Mouse (Mus musculus) embryonic facial prominence, embryonic 13.5 days (tissue): ENCODE measurements around the gene Popdc2. TPM values are rescaled to one million over a fixed set of nuclear protein-coding genes. Genes with fewer than 3 reads are reported as not detected.

Experiments used
- ATAC-seq: fragments of 200-750 bp; cut with Nextera tagmentation; 2 replicates; pipeline ENCODE4 v1.8.0; 2017; ENCODE audit warnings: low read depth; ENCODE audit not compliant: insufficient number of reproducible peaks, insufficient read depth, low FRiP score, low TSS enrichment
- H3K27ac ChIP-seq: fragments of 300-500 bp; sonication (generic); 2 replicates; pipeline ENCODE4 v1.5.1; 2015; ENCODE audit warnings: moderate library complexity, mild to moderate bottlenecking, inconsistent platforms
- H3K27me3 ChIP-seq: fragments of 300-500 bp; sonication (generic); 2 replicates; pipeline ENCODE4 v1.6.1; 2015; ENCODE audit warnings: mild to moderate bottlenecking, inconsistent platforms
- H3K36me3 ChIP-seq: fragments of 300-500 bp; sonication (generic); 2 replicates; pipeline ENCODE4 v1.6.1; 2015; ENCODE audit warnings: mild to moderate bottlenecking, inconsistent platforms
- H3K4me1 ChIP-seq: fragments of 300-500 bp; sonication (generic); 2 replicates; pipeline ENCODE4 v1.6.1; 2015; ENCODE audit warnings: inconsistent platforms
- H3K4me2 ChIP-seq: fragments of 300-500 bp; sonication (generic); 2 replicates; pipeline ENCODE4 v1.6.1; 2015; ENCODE audit warnings: moderate library complexity, mild to moderate bottlenecking, inconsistent platforms
- H3K4me3 ChIP-seq: fragments of 300-500 bp; sonication (generic); 2 replicates; pipeline ENCODE4 v1.5.1; 2015; ENCODE audit warnings: mild to moderate bottlenecking, inconsistent platforms
- H3K9ac ChIP-seq: fragments of 300-500 bp; sonication (generic); 2 replicates; pipeline ENCODE4 v1.6.1; 2015; ENCODE audit warnings: mild to moderate bottlenecking, inconsistent platforms
- H3K9me3 ChIP-seq: fragments of 300-500 bp; sonication (generic); 2 replicates; pipeline ENCODE4 v1.6.1; 2016; ENCODE audit warnings: inconsistent platforms
- WGBS: fragments of 180-500 bp; shearing (Covaris S2); methylation state at CpG from one replicate; pipeline ENCODE4 v1.1.7; 2015; ENCODE audit warnings: mixed read lengths; 5-methylcytosine and 5-hydroxymethylcytosine counted together
- polyA plus RNA-seq: library from polyadenylated mRNA; unstranded; fragments of >200 nt; fragmentation: Nextera tagmentation; extraction: Ambion mirVana; gene quantifications from 2 replicates; pipeline ENCODE4 v1.2.1, GENCODE M21; 2015

Popdc2 gene
- polyA plus RNA-seq, 1 experiment from 2014 or later = 1.6 TPM

DNA sequence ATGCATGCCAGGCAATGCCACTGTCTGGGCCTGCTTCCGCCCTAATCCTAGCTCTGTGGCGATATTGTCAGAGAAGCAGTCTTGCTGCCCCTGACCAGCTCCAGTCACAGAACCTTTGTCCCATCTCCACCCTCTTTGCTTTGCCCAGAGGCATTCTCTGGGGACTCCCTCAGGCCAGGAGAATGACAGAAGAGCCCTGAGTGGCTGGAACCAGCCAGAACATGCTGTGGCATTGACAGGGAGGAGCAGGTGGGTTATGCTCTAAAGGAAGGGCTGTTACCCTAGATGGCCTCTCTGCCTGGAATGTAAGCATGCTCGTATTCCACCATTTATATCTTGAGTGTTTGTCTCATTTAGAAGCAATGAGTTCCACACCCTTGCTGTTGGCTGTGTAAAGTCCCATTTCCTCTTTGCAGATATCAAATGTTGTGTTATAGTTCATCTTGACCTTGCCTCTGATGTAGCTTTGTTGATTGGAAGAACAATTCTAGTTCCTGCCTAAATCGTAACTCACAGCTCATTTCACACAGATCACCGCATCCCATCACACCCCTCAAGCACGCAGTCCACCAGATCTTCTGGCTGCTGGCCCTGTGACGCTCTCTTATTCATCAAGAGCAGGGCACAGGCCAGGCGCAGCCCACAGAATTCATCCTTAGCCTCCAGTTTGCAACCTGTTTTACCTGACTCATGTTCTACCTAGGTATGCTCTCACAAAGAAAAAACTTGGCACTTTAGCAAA lies 8.8 kb downstream of the Popdc2 start:
- ATAC-seq = no peak

DNA sequence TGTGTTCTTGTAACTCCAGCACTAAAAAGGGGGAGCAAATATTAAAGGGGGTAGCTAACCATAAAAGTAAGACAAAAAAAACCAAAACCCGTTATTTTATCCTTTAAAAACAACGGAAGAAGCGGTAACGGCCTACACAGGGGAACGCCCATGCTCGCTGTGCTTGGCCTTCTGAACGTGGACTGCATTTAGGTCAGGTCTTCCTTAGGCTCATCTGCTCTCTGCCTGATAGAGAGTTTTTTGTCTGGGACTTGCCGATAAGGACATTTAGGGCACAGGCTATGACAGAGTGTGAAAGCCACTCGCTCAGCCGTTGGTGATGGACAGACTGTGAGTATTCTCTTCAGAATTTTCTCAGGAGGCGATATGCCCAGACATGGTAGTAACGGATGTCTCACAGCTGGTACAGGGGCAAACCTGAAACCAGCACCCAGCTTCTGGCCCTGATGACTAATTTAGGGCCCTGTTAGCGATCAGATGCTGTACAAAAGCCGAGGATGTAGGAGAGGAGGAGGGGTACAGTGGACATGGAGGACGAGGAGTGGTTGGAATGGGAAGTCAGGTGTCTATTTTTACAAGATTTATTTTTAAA lies 9.8 kb downstream of the Popdc2 start:
- WGBS = 86% methylated on average over 15 of the region's 15 CpGs
- no peaks in the 10 kb centered on the region for H3K9me3 ChIP-seq
- H3K4me1 ChIP-seq = peaks cover 11% of the 10 kb centered on the region
- H3K27me3 ChIP-seq = no peaks in the 10 kb centered on the region
- no peak overlapping the region for H3K9ac ChIP-seq
- no peaks in the 10 kb centered on the region for H3K36me3 ChIP-seq
- no peak for ATAC-seq
- H3K4me2 ChIP-seq = no peak overlapping the region
- H3K27ac ChIP-seq = no peak overlapping the region
- H3K4me3 ChIP-seq = no peak overlapping the region

More for the DNA sequence above, 8.8 kb downstream of the Popdc2 start:
- no peak overlapping the region for H3K9ac ChIP-seq
- H3K4me2 ChIP-seq = no peak overlapping the region
- H3K4me3 ChIP-seq = no peak overlapping the region
- no peaks in the 10 kb centered on the region for H3K27me3 ChIP-seq
- H3K4me1 ChIP-seq = 0 out of 2 replicates have a peak, but pooled peaks cover under 1% of the 10 kb centered on the region
- WGBS = 84% methylated on average over 8 of the region's 8 CpGs
- no peak overlapping the region for H3K27ac ChIP-seq
- H3K36me3 ChIP-seq = no peaks in the 10 kb centered on the region
- no peaks in the 10 kb centered on the region for H3K9me3 ChIP-seq

GRCm38 (mm10) chr16:38372876-38373275 lies 10.9 kb downstream of the Popdc2 start:
- WGBS = 85% methylated on average over 4 of the region's 4 CpGs
- no peaks in the 10 kb centered on the region for H3K36me3 ChIP-seq
- no peak overlapping the region for H3K27ac ChIP-seq

DNA sequence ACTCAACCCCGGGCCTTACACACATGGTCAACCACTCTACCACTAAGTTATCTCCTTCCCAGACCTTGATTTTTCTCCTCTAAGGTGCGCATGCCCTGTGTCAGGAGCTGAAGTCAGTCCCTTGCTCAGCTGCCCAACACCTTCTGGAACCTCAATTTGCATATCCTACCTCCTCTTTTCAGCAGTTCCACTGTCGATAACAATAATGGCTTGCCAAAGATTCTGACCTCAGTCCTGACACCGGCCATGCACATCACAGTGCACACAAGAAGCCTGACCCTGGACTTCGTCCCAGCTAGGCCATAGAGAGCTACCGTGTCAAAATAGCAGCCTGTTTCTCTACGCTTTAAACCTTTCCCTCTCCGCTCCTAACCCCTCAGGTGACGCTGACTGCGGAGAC lies 11.4 kb downstream of the Popdc2 start:
- Histone ChIP-seq H3K9me3 (no peaks in the 10 kb centered on the region), H3K4me2 (no peak overlapping the region), H3K4me3 (no peak overlapping the region), H3K9ac (no peak overlapping the region), H3K4me1 (peaks cover 15% of the 10 kb centered on the region), H3K27ac (no peak overlapping the region), H3K27me3 (no peaks in the 10 kb centered on the region), H3K36me3 (no peaks in the 10 kb centered on the region)
- no peak for ATAC-seq
- 84% methylated on average over 10 of the region's 10 CpGs for WGBS

More at GRCm38 (mm10) chr16:38372876-38373275, 10.9 kb downstream of the Popdc2 start:
- H3K27me3 ChIP-seq = no peaks in the 10 kb centered on the region
- H3K9me3 ChIP-seq = no peaks in the 10 kb centered on the region
- no peak overlapping the region for H3K4me3 ChIP-seq
- no peak overlapping the region for H3K4me2 ChIP-seq
- no peak overlapping the region for H3K9ac ChIP-seq
- peaks cover 15% of the 10 kb centered on the region for H3K4me1 ChIP-seq
- no peak for ATAC-seq

DNA sequence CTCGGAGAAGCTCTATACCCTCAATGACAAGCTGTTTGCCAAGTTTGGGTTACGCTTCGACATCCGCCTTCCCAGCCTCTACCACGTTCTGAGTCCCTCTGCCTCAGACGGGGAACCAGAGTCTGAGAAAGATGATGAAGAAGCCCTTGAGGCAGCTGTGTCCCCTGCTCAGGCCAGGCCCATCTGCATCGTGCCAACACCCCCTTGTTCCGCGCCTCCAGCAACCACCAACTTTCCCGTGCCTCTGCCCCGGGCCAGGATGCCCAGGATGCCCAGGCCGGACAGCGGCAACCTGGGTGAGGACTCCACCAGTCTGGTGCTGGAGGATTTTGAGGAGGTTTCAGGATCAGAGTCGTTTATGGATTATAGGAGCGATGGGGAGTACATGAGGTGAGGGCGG lies 11.9 kb downstream of the Popdc2 start:
- no peak overlapping the region for H3K27ac ChIP-seq
- 85% methylated on average over 16 of the region's 16 CpGs for WGBS
- 0 out of 2 replicates have a peak overlapping the region, but pooled peaks have one; percentile 11 for H3K4me2 ChIP-seq
- peak overlapping the region; percentile 3; the same call in 1 of the 2 replicates for H3K4me3 ChIP-seq
- H3K9ac ChIP-seq = no peak overlapping the region
- H3K27me3 ChIP-seq = no peaks in the 10 kb centered on the region
- peaks cover 18% of the 10 kb centered on the region for H3K4me1 ChIP-seq
- ATAC-seq = no peak
- H3K36me3 ChIP-seq = no peaks in the 10 kb centered on the region
- H3K9me3 ChIP-seq = no peaks in the 10 kb centered on the region

DNA sequence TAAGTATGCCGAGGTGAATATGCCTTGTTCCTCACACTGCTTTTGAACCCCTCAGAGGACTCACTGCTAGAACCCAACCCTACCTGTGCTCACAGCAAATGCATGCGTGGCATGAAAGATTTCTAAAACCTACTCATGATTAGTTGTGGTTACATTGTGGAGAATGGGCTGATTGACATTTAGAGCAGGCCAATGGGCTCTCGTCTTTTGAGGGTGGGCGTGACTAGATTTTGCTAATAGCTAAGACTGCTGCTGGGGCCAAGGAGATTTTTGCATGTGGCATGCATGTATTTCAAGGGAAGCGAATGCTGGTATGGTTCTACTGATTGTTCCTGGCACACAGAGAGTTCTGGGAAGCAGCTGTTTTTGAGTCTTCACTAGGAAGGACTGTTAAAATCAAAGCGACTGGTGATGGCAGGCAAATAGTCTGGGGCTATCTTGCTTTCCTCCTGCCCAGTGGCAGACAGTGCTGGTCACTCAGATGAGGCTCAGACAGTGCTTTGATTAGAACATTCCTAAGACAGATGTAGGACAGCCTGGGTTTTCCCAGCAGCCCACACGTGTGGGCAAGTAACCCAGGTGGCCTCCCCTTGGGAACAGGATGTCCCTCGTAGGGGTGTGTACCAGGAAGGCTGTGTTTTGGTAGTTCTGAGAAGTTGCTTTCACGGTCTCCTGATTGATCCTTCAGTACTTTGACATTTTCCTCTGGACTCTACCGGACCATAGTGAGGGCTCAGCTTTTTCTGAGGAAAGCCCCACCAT lies 12.6 kb downstream of the Popdc2 start:
- no peak overlapping the region for H3K9ac ChIP-seq
- H3K27me3 ChIP-seq = no peaks in the 10 kb centered on the region
- 0 out of 2 replicates have a peak overlapping the region, but pooled peaks have one; percentile 11 for H3K4me2 ChIP-seq
- no peaks in the 10 kb centered on the region for H3K9me3 ChIP-seq
- peak overlapping the region; percentile 3; the same call in 1 of the 2 replicates for H3K4me3 ChIP-seq
- H3K27ac ChIP-seq = no peak overlapping the region
- ATAC-seq = no peak
- WGBS = 73% methylated on average over 10 of the region's 10 CpGs
- peaks cover 20% of the 10 kb centered on the region for H3K4me1 ChIP-seq
- H3K36me3 ChIP-seq = no peaks in the 10 kb centered on the region

GRCm38 (mm10) chr16:38375182-38375581 lies 13.2 kb downstream of the Popdc2 start:
- Histone ChIP-seq H3K27me3 (no peaks in the 10 kb centered on the region), H3K36me3 (no peaks in the 10 kb centered on the region), H3K9me3 (no peaks in the 10 kb centered on the region), H3K9ac (no peak overlapping the region), H3K4me1 (peaks cover 20% of the 10 kb centered on the region), H3K4me2 (no peak overlapping the region), H3K27ac (no peak overlapping the region), H3K4me3 (no peak overlapping the region)
- ATAC-seq = no peak
- WGBS = 77% methylated on average over 7 of the region's 7 CpGs

- peak overlapping the region; percentile 28 for H3K4me3 ChIP-seq
- H3K9ac ChIP-seq = peak overlapping the region; percentile 58
- H3K27ac ChIP-seq = peak overlapping the region; percentile 83
- no peaks in the 10 kb centered on the region for H3K9me3 ChIP-seq
- H3K27me3 ChIP-seq = no peaks in the 10 kb centered on the region
- peaks cover 20% of the 10 kb centered on the region for H3K4me1 ChIP-seq
- peak overlapping the region; percentile 54 for H3K4me2 ChIP-seq
- 23% methylated on average over 17 of the region's 17 CpGs for WGBS
- H3K36me3 ChIP-seq = no peaks in the 10 kb centered on the region
- peak; percentile 81 for ATAC-seq
These were observed 14.3 kb downstream of the Popdc2 start for GRCm38 (mm10) chr16:38376163-38376840.

- peak overlapping the region; percentile 58 for H3K9ac ChIP-seq
- no peak for ATAC-seq
- H3K36me3 ChIP-seq = no peaks in the 10 kb centered on the region
- 49% methylated on average over 8 of the region's 8 CpGs for WGBS
- peak overlapping the region; percentile 54 for H3K4me2 ChIP-seq
- peak overlapping the region; percentile 83 for H3K27ac ChIP-seq
- H3K4me3 ChIP-seq = peak overlapping the region; percentile 28
- no peaks in the 10 kb centered on the region for H3K27me3 ChIP-seq
- no peaks in the 10 kb centered on the region for H3K9me3 ChIP-seq
- H3K4me1 ChIP-seq = peaks cover 20% of the 10 kb centered on the region
These were observed 14.8 kb downstream of the Popdc2 start for GRCm38 (mm10) chr16:38376841-38377249.

DNA sequence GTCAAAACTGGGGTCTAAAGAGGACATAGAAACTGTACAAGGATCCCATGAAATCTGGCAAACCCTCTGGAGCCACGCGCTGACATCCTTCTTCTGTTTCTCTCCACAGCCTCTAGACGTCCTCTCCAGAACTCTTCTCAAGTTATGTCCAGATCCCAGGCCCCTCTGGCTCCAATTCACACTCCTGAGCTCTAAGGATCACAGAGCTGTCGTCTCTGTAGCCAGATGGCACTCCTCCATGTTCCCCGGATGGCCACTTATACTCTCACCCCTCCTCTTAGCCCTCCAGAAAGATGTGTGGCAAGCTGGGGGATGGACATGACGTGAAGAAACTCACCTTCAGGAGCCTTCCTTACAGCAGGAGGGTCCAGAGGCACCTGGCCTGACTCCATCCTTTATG lies 15.5 kb downstream of the Popdc2 start:
- H3K4me1 ChIP-seq = peaks cover 20% of the 10 kb centered on the region
- H3K36me3 ChIP-seq = no peaks in the 10 kb centered on the region
- no peak overlapping the region for H3K4me2 ChIP-seq
- H3K4me3 ChIP-seq = no peak overlapping the region
- no peak for ATAC-seq
- H3K27me3 ChIP-seq = no peaks in the 10 kb centered on the region
- 85% methylated on average over 6 of the region's 6 CpGs for WGBS
- no peaks in the 10 kb centered on the region for H3K9me3 ChIP-seq
- no peak overlapping the region for H3K27ac ChIP-seq
- no peak overlapping the region for H3K9ac ChIP-seq

DNA sequence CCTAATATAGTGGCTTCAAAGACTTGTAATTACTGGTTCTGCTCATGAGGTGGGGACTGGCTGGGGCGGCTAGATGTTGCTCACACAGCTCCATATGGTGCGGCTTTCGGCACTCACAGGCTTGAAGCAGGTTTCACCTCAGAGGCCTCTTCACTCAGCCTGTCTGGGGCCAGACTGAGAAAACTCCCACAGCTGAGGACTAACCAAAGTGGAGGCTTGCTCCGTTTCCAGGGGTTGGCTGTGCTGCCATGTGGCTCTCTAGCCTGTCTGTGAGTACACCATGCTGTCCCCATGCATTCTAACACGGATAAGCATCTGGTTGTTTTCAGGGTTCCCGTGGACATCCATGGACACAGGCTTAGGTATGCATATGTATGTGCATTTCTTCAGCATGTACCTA lies 16.6 kb downstream of the Popdc2 start:
- Histone ChIP-seq H3K9ac (no peak overlapping the region), H3K27me3 (no peaks in the 10 kb centered on the region), H3K27ac (no peak overlapping the region), H3K4me3 (no peak overlapping the region), H3K4me2 (no peak overlapping the region), H3K9me3 (no peaks in the 10 kb centered on the region), H3K36me3 (no peaks in the 10 kb centered on the region), H3K4me1 (peaks cover 20% of the 10 kb centered on the region)
- no peak for ATAC-seq
- 76% methylated on average over 6 of the region's 6 CpGs for WGBS
